Mouse (Mus musculus) ES-E14 (cell line): ENCODE results near the gene Slc30a4.

Experiments
- ZC3H11A ChIP-seq: IDR thresholded peaks from 2 replicates; pipeline ENCODE4 v1.6.1; 2012; ENCODE audit warnings: low read depth, mild to moderate bottlenecking, inconsistent platforms, low read length, borderline replicate concordance
- ZNF384 ChIP-seq: IDR thresholded peaks from 2 replicates; pipeline ENCODE4 v1.6.1; 2012; ENCODE audit warnings: low read depth, low read length, inconsistent platforms

DNA sequence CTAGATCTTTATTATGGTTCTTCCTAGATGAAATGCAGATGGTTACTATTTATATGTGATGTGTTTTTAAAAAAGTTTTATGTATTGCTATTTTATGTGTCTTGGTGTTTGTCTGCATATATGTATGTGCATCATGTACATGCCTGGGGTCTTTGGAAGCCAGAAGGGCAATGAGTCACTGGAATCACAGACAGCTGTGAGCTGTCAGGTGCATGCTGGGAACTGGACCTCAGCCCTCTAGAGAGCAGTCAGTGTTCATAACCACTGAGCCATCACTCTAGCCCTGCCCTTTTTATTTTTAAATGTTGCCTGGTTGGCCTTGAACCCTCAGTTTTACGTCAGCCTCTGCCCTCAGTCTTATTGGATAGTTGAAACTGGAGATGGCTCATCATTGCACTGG lies 6.7 kb upstream of the Slc30a4 start:
- TF ChIP-seq ZC3H11A, result no peak
- TF ChIP-seq ZNF384, result no peak
